Mouse (Mus musculus) ES-Bruce4 (cell line): ENCODE results near the gene Syvn1.

ENCODE experiments used
- CTCF ChIP-seq: IDR thresholded peaks from one replicate; pipeline ENCODE4 v1.8.1; 2011; ENCODE audit warnings: low read depth, low read length
- POLR2A ChIP-seq: IDR thresholded peaks from one replicate; pipeline ENCODE4 v1.8.1; 2011; ENCODE audit warnings: low read length; ENCODE audit not compliant: insufficient read depth

GRCm38 (mm10) chr19:5998180-5998579 lies 48.2 kb upstream of the Syvn1 start:
- TF ChIP-seq POLR2A (no peak), CTCF (peak; percentile 43)
